Mouse (Mus musculus): Measurements from ENCODE around the gene Rnf130. TPM values are rescaled to one million over a fixed set of nuclear protein-coding genes. Genes with fewer than 3 reads are reported as not detected.
A peak's percentile ranks its signal among the peaks of the same experiment; 100 is the strongest.

Rnf130 gene
- polyA plus RNA-seq, 1 experiment from 2014 or later = 52.6 TPM

GRCm38 (mm10) chr11:50104016-50104415 is 78.9 kb downstream of the Rnf130 start:
- no peak overlapping the region for H3K9ac ChIP-seq (ENCODE audit: low read length)
- H3K27ac ChIP-seq (replicated peaks) = no peak overlapping the region
- no peaks in the 10 kb centered on the region for H3K4me1 ChIP-seq (replicated peaks; ENCODE audit: control insufficient read depth, insufficient read depth)
- H3K4me3 ChIP-seq (ENCODE audit: low read depth, low read length) = no peak overlapping the region
- no peak for DNase-seq (ENCODE audit: low spot score)
- no peaks in the 10 kb centered on the region for H3K36me3 ChIP-seq (ENCODE audit: control insufficient read depth, insufficient read depth, low read length)
- TF ChIP-seq CTCF (IDR thresholded peaks at IDR 0.05; ENCODE audit: low read depth) (no peak), EP300 (optimal IDR thresholded peaks at IDR 0.05) (no peak)
- ATAC-seq (ENCODE audit: low FRiP score, low TSS enrichment) = no peak
- H3K27me3 ChIP-seq (ENCODE audit: control insufficient read depth, insufficient read depth, low read length) = no peaks in the 10 kb centered on the region
- no peak overlapping the region for H3K4me2 ChIP-seq (replicated peaks; ENCODE audit: low read depth)
- 88% methylated on average over 6 of the region's 6 CpGs for WGBS
- H3K9me3 ChIP-seq (ENCODE audit: control insufficient read depth, low read length) = no peaks in the 10 kb centered on the region

GRCm38 (mm10) chr11:50105237-50105636 is 80.1 kb downstream of the Rnf130 start:
- WGBS = 83% methylated on average over 5 of the region's 5 CpGs
- no peak for ATAC-seq (ENCODE audit: low FRiP score, low TSS enrichment)
- Histone ChIP-seq H3K27me3 (ENCODE audit: control insufficient read depth, insufficient read depth, low read length) (no peaks in the 10 kb centered on the region), H3K9ac (ENCODE audit: low read length) (no peak overlapping the region), H3K4me3 (ENCODE audit: low read depth, low read length) (no peak overlapping the region), H3K36me3 (ENCODE audit: control insufficient read depth, insufficient read depth, low read length) (no peaks in the 10 kb centered on the region), H3K27ac (replicated peaks) (no peak overlapping the region), H3K4me2 (replicated peaks; ENCODE audit: low read depth) (no peak overlapping the region), H3K4me1 (replicated peaks; ENCODE audit: control insufficient read depth, insufficient read depth) (no peaks in the 10 kb centered on the region), H3K9me3 (ENCODE audit: control insufficient read depth, low read length) (no peaks in the 10 kb centered on the region)
- DNase-seq (ENCODE audit: low spot score) = no peak
- no peak for TF ChIP-seq EP300 (optimal IDR thresholded peaks at IDR 0.05)

DNA sequence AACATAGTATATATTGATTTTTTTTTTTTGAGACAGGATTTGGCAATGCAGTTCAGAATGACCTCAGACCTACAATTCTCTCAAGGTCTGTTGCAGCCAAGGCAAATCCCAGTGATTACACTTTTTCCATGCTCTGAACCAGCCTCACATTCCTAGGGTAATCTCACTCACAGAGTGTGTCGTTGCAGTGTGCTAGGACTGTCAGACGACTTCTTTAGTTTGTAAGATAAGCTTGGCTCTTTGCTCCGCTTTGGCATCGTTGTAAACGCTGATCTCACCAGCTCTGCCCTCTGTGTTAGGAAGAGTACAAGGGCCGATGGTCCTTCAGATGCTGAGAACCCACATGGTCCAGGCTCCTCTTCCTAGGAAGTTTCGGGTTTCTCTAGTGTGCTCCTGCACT is 80.9 kb downstream of the Rnf130 start:
- no peak for TF ChIP-seq EP300 (optimal IDR thresholded peaks at IDR 0.05)
- TF ChIP-seq CTCF (IDR thresholded peaks at IDR 0.05; ENCODE audit: low read depth) = no peak
- H3K4me3 ChIP-seq (ENCODE audit: low read depth, low read length) = no peak overlapping the region

DNA sequence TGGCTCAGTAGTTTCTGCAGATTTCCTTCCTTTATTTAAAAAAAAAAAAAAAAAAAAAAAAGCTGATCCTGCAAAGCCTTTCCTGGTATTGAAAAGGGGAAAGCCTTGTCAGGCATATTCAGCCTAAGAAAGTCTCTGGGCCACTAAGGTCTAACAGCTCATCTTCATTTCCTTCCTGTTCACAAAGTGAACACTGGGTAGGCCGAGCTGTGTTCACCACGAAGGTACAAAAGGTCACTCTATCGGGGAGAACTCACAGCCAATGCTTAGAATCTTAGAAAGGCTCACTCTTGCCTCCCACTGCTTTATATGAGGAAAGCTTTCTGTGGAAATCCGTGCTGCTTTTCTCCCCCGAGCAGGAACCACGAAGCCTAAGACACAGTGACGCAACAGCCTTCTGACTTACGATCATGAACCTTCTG is 83.7 kb downstream of the Rnf130 start:
- Histone ChIP-seq H3K27ac (replicated peaks) (no peak overlapping the region), H3K4me1 (replicated peaks; ENCODE audit: control insufficient read depth, insufficient read depth) (no peaks in the 10 kb centered on the region; the same call in 1 of the 2 replicates), H3K9ac (ENCODE audit: low read length) (no peak overlapping the region), H3K4me3 (ENCODE audit: low read depth, low read length) (no peak overlapping the region), H3K36me3 (ENCODE audit: control insufficient read depth, insufficient read depth, low read length) (no peaks in the 10 kb centered on the region), H3K9me3 (ENCODE audit: control insufficient read depth, low read length) (no peaks in the 10 kb centered on the region), H3K4me2 (replicated peaks; ENCODE audit: low read depth) (no peak overlapping the region), H3K27me3 (ENCODE audit: control insufficient read depth, insufficient read depth, low read length) (no peaks in the 10 kb centered on the region)
- DNase-seq (ENCODE audit: low spot score) (no peak), ATAC-seq (ENCODE audit: low FRiP score, low TSS enrichment) (no peak)
- WGBS = 69% methylated on average over 8 of the region's 8 CpGs
- TF ChIP-seq EP300 (optimal IDR thresholded peaks at IDR 0.05) (no peak), CTCF (IDR thresholded peaks at IDR 0.05; ENCODE audit: low read depth) (no peak)

More for the DNA sequence above, 80.9 kb downstream of the Rnf130 start:
- Histone ChIP-seq H3K4me2 (replicated peaks; ENCODE audit: low read depth) (no peak overlapping the region), H3K9ac (ENCODE audit: low read length) (no peak overlapping the region), H3K9me3 (ENCODE audit: control insufficient read depth, low read length) (no peaks in the 10 kb centered on the region), H3K4me1 (replicated peaks; ENCODE audit: control insufficient read depth, insufficient read depth) (no peaks in the 10 kb centered on the region; the same call in 1 of the 2 replicates), H3K27ac (replicated peaks) (no peak overlapping the region), H3K36me3 (ENCODE audit: control insufficient read depth, insufficient read depth, low read length) (no peaks in the 10 kb centered on the region), H3K27me3 (ENCODE audit: control insufficient read depth, insufficient read depth, low read length) (no peaks in the 10 kb centered on the region)
- ATAC-seq (ENCODE audit: low FRiP score, low TSS enrichment) (no peak), DNase-seq (ENCODE audit: low spot score) (no peak)
- WGBS = 55% methylated on average over 7 of the region's 7 CpGs

GRCm38 (mm10) chr11:50114329-50114728 is 89.2 kb downstream of the Rnf130 start:
- ATAC-seq (ENCODE audit: low FRiP score, low TSS enrichment) = peak; percentile 61; the same call in 1 of the 2 replicates
- Histone ChIP-seq H3K4me3 (ENCODE audit: low read depth, low read length) (no peak overlapping the region), H3K36me3 (ENCODE audit: control insufficient read depth, insufficient read depth, low read length) (no peaks in the 10 kb centered on the region), H3K4me1 (replicated peaks; ENCODE audit: control insufficient read depth, insufficient read depth) (no peaks in the 10 kb centered on the region; the same call in 1 of the 2 replicates), H3K27ac (replicated peaks) (no peak overlapping the region), H3K27me3 (ENCODE audit: control insufficient read depth, insufficient read depth, low read length) (no peaks in the 10 kb centered on the region), H3K9ac (ENCODE audit: low read length) (no peak overlapping the region), H3K4me2 (replicated peaks; ENCODE audit: low read depth) (no peak overlapping the region), H3K9me3 (ENCODE audit: control insufficient read depth, low read length) (no peaks in the 10 kb centered on the region)
- TF ChIP-seq EP300 (optimal IDR thresholded peaks at IDR 0.05) = no peak
- TF ChIP-seq CTCF (IDR thresholded peaks at IDR 0.05; ENCODE audit: low read depth) = peak; percentile 82
- 17% methylated on average over 5 of the region's 5 CpGs for WGBS
- DNase-seq (ENCODE audit: low spot score) = peak; percentile 80

GRCm38 (mm10) chr11:50122631-50123081 is 97.5 kb downstream of the Rnf130 start:
- H3K36me3 ChIP-seq (ENCODE audit: control insufficient read depth, insufficient read depth, low read length) = no peaks in the 10 kb centered on the region
- ATAC-seq (ENCODE audit: low FRiP score, low TSS enrichment) = no peak
- no peak overlapping the region for H3K9ac ChIP-seq (ENCODE audit: low read length)
- 90% methylated on average over 8 of the region's 8 CpGs for WGBS
- no peak overlapping the region for H3K4me2 ChIP-seq (replicated peaks; ENCODE audit: low read depth)
- TF ChIP-seq EP300 (optimal IDR thresholded peaks at IDR 0.05) (no peak), CTCF (IDR thresholded peaks at IDR 0.05; ENCODE audit: low read depth) (no peak)
- H3K4me3 ChIP-seq (ENCODE audit: low read depth, low read length) = no peak overlapping the region
- no peak overlapping the region for H3K27ac ChIP-seq (replicated peaks)
- no peak for DNase-seq (ENCODE audit: low spot score)
- no peaks in the 10 kb centered on the region for H3K9me3 ChIP-seq (ENCODE audit: control insufficient read depth, low read length)
- no peaks in the 10 kb centered on the region for H3K27me3 ChIP-seq (ENCODE audit: control insufficient read depth, insufficient read depth, low read length)
- H3K4me1 ChIP-seq (replicated peaks; ENCODE audit: control insufficient read depth, insufficient read depth) = no peaks in the 10 kb centered on the region

Data from stomach, postnatal 0 days (tissue).